Mouse (Mus musculus): ENCODE data around the gene Zfp534. TPM values are rescaled to one million over a fixed set of nuclear protein-coding genes. Genes with fewer than 3 reads are reported as not detected.
A peak's percentile ranks its signal among the peaks of the same experiment; 100 is the strongest.
"Not testable (repeated sequence)": the region's sequence is repeated elsewhere in the genome, so short reads cannot be mapped to it uniquely, and the experiment has no call there.

Gene Zfp534
- not detected for total RNA-seq (2021)
- long read RNA-seq, experiment 1: 0 reads
- long read RNA-seq, experiment 2: 0 reads

DNA sequence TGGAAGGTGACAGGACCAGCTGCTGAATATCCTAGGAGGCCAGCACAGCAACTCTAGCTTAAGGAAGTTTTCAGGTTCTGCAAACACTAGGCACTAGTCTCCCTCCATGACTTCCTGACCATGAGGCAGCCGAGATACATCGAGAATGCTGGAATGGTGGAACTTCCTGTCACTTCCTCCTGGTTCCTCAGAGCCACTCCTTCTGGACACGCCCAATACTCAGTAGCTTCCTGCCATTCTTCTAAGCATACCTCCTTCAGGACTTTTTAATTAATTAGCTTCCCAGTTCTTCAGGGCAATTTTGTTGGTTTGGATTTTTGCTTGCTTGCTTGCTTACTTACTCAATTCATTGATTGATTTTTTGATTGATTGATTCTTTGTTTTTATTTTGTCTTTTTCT lies at the start of gene Zfp534:
TSS of gene Zfp534 (minus strand) at position 101 of the 400 bp plus-strand sequence.
- H3K4me3 ChIP-seq; DNase-seq; intact Hi-C loops (cut with DNase I); H3K27ac ChIP-seq: not testable (repeated sequence)

DNA sequence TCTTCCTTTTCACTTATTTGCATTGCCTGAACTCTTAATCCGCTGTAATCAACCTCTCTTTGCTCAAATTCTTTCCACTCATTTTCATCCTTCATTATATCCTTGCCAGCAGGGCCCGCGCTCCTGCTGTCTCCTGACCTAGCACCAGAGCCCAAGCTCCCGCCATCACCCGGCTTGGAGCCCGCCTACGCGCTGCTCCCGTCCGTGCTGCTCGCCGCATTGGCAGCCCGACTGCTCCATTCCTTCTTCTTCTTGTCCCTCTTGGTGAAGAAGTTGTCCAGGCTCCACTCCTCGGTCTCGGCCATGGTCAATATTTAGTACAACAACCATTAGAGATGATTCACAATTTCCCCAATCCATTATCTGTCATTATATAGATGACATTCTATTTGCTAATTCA lies 43.9 kb upstream of the Zfp534 start:
- DNase-seq; H3K27ac ChIP-seq; intact Hi-C loops (cut with DNase I); H3K4me3 ChIP-seq: not testable (repeated sequence)

DNA sequence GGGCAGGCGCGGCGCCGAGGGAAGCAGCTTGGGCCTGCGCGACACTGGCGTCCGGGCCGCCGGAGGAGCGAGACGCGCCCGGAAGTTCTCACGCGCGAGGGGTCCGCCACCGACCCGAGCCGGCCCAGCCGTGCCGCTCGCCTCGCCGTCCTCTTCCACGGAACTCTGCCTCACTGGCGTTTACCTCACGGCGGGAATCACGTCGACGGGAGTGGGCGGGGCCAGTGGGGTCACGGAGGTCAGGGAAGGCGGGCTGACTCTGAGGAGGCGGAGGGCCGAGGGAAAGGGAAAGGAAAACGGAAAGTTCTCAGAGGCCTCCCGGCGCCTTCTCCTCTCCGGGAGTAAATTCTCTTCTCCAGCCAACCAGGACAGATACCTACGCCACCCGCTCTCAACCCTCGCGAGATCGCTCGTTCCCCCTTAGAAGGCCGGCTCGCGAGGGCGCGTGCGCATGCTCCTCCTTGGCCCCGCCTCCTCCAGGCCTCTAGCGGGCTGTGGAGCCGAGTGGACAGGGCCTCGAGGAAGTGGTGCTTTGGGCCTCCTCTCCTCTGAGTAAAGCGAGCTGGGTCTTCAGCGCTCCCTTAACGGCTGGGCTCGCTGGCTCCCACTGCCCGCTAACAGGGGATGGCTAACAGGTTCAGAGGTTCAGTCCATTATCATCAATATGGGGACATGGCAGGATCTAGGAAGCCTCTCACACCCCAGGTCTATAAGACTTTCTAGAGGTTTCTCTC lies 36.5 kb upstream of the Zfp534 start:
- peak overlapping the region; percentile 53 for H3K4me3 ChIP-seq
- intact Hi-C loops (cut with DNase I); H3K27ac ChIP-seq: not testable (repeated sequence)
- peak; percentile 17 for DNase-seq

DNA sequence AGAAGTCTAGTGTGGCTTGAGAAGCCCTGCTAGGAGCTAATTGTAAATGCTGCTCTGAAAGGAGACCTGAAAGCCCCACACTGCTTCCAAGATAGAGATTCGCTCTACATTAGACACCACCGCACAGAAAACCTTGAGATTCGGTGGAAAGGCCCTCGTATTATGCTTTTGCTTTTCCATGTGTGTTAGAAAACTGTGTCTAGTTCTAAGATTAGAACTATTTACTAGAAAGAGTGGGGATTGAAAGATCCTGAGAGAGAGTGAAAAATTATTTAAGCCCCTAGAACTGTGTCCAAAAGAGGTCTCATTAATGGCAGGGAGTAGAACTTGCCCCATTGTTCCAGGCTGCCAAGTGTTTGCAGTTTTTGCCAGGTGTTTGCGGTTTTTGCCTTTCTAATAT lies 47.1 kb downstream of the Zfp534 start:
- intact Hi-C loops (cut with DNase I); DNase-seq; H3K4me3 ChIP-seq; H3K27ac ChIP-seq: not testable (repeated sequence)

DNA sequence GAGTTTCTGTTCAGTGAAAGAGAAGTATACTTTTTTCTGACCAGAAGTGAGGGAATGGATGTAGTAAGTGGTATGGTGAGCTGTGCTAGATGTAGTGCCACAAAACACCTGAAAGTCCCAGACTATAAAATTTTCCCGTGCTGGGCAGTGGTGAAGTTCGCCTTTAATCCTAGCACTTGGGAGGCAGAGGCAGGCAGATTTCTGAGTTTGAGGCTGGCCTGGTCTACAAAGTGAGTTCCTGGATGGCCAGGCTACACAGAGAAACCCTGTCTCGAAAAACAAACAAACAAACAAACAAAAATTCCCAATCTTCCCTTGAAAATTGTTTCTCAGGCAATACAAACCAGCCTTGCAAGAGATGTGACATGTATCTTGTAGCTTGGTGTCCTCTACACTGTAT lies 54.9 kb downstream of the Zfp534 start:
- H3K4me3 ChIP-seq; intact Hi-C loops (cut with DNase I); H3K27ac ChIP-seq; DNase-seq: not testable (repeated sequence)

DNA sequence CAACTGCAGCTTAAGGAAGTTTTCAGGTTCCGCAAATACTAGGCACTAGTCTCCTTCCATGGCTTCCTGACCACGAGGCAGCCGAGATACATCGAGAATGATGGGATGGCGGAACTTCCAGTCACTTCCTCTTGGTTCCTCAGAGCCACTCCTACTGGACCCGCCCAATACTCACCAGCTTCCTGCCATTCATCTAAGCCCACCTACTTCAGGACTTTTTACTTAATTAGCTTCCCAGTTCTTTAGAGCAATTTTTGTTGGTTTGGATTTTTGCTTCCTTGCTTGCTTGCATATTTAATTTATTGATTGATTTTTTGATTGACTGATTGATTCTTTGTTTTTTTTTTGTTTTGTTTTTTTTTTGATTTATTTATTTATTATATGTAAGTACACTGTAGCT lies 59.9 kb downstream of the Zfp534 start, which contains the start of gene Zfp979:
TSS of gene Zfp979 (minus strand) at position 101 of the 400 bp plus-strand sequence.
- DNase-seq; H3K27ac ChIP-seq; intact Hi-C loops (cut with DNase I); H3K4me3 ChIP-seq: not testable (repeated sequence)

DNA sequence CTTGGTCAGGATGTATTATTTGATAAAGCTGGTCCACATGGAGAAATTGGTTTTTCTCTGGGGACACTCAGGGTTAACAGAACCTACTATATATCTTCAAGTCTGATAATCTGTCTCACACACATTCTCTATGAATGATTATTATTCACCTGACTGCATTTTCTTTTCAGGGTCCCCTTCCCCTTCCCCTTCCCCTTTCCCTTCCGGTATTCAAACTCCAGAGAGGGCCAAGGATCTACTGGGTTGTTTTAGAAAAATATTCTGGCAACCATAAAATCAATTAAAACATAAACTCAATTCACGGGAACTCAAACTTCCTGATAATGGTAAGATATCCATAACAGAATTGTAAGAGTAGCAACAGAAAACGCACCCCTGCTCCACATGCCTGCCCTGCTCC lies 60.4 kb downstream of the Zfp534 start:
- intact Hi-C loops (cut with DNase I); DNase-seq; H3K27ac ChIP-seq; H3K4me3 ChIP-seq: not testable (repeated sequence)

DNA sequence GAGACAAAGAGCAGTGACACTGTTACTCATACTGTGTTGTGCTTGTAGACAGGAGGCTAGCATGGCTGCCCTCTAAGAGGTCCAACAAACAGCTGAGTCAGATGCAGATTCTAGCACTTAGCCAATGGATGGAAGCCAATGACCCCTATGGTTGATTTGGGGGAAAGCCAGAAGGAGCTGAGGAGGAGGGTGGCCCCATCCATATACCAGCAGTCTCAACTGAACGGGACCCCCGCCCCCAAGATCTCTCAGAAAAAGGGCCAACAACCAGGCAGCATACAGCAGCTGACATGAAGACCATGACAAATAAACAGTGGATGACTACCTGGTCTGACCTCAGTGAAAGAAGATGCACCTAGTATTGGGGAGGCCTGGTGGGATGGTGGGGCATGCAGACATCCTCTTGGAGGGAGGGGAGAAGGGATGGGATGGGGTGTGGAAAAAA lies 68.5 kb downstream of the Zfp534 start:
- DNase-seq; H3K27ac ChIP-seq; H3K4me3 ChIP-seq; intact Hi-C loops (cut with DNase I): not testable (repeated sequence)

Other genes starting within 250 kb of the Zfp534 start
- gene Zfp982, start 210.1 kb downstream of the Zfp534 start, total RNA-seq (2021): 1 to 10 TPM; 2.7 to 5.6 TPM
- gene Gm16503, start 162.3 kb downstream of the Zfp534 start, total RNA-seq (2021): under 1 TPM; 0.13 to 0.14 TPM
- gene Zfp985, start 149.3 kb downstream of the Zfp534 start, total RNA-seq (2021): not detected
- 1 to 10 TPM; 1.2 to 1.6 TPM for gene Zfp979, start 60.0 kb downstream of the Zfp534 start, total RNA-seq (2021)
- 1 to 10 TPM; 1.1 TPM for gene Zfp984, start 107.2 kb upstream of the Zfp534 start, total RNA-seq (2021)
- 1 to 10 TPM; 8.6 to 9.5 TPM for gene Zfp933, start 145.8 kb upstream of the Zfp534 start, total RNA-seq (2021)
- gene Miip, start 166.3 kb upstream of the Zfp534 start, total RNA-seq (2021): 1 to 10 TPM; 5.1 to 5.5 TPM
- gene Fv1, start 166.4 kb upstream of the Zfp534 start, total RNA-seq (2021): 1 to 10 TPM; 7.3 to 7.7 TPM
- gene Mfn2, start 202.2 kb upstream of the Zfp534 start, total RNA-seq (2021): 100 to 1,000 TPM; 416 to 452 TPM
- gene Plod1, start 234.2 kb upstream of the Zfp534 start, total RNA-seq (2021): 10 to 100 TPM; 17.1 to 25.9 TPM
- gene 2510039O18Rik, start 238.3 kb upstream of the Zfp534 start, total RNA-seq (2021): 10 to 100 TPM; 17.0 to 21.5 TPM